ENCODE assay signal across 10 mouse cellular contexts in genomic region chr15:6569074-6569473, GRCm38 (mm10). TPM values are rescaled to one million over a fixed set of nuclear protein-coding genes. Genes with fewer than 3 reads are reported as not detected.
DNase-seq lines count a peak whose midpoint lies in the region; ATAC-seq lines count a peak whose summit lies in the region.
"Had no signal": no experiment of that assay in that cellular context is flagged by ENCODE, and none has a peak within 500 bp of the region (broad histone marks: within the 10 kb centered on the region; RNA-seq: fewer than 3 reads in every experiment).

No protein-coding gene starts in this region.

- no peak overlapping the region for H3K27ac ChIP-seq in forebrain, embryonic 13.5 days
- H3K27ac ChIP-seq in neural tube, embryonic 15.5 days (replicated peaks), result no peak overlapping the region
- H3K27ac ChIP-seq: embryonic facial prominence, embryonic 12.5 days; left cerebral cortex, adult 2 months had no signal

- intact Hi-C loops in left cerebral cortex, postnatal 14 days (cut with DNase I), result no loop called here

- H3K9ac ChIP-seq in forebrain, embryonic 13.5 days, result no peak overlapping the region
- no peak overlapping the region for H3K9ac ChIP-seq in neural tube, embryonic 15.5 days (replicated peaks)
- H3K9ac ChIP-seq: embryonic facial prominence, embryonic 12.5 days had no signal

- H3K4me3 ChIP-seq in forebrain, embryonic 13.5 days, result no peak overlapping the region
- H3K4me3 ChIP-seq in neural tube, embryonic 15.5 days (replicated peaks), result no peak overlapping the region
- H3K4me3 ChIP-seq: embryonic facial prominence, embryonic 12.5 days; left cerebral cortex, adult 2 months had no signal

- peak; percentile 7 to 26 for DNase-seq in left cerebral cortex, postnatal 14 days (ENCODE audit: low spot score in 2 of 2)
- no peak for DNase-seq in left cerebral cortex, adult 8-10 months (ENCODE audit: low spot score in 2 of 2)
- peak; percentile 46 for DNase-seq in c-Kit-positive CD71-negative TER-119-negative erythroid progenitor cells, embryonic 14.5 days (ENCODE audit: low read depth)
- peak; percentile 59 to 70 for DNase-seq in monocyte, adult 2 months (ENCODE audit: low read depth in 1 of 2, low spot score in 2 of 2)
- DNase-seq: thymus, adult 18-20 months had no signal

- no peaks in the 10 kb centered on the region for H3K27me3 ChIP-seq in forebrain, embryonic 13.5 days
- no peaks in the 10 kb centered on the region for H3K27me3 ChIP-seq in neural tube, embryonic 15.5 days (replicated peaks)
- H3K27me3 ChIP-seq: embryonic facial prominence, embryonic 12.5 days had no signal

- peak; percentile 90 for ATAC-seq in CD4-positive, CD25-positive, alpha-beta regulatory T cell, adult 4 months
- ATAC-seq in forebrain, embryonic 13.5 days, result no peak
- no peak for ATAC-seq in neural tube, embryonic 15.5 days (ENCODE audit: low FRiP score)

- H3K9me3 ChIP-seq in forebrain, embryonic 13.5 days (replicated peaks), result no peaks in the 10 kb centered on the region
- H3K9me3 ChIP-seq in neural tube, embryonic 15.5 days (replicated peaks), result no peaks in the 10 kb centered on the region

- 74% methylated on average over 5 of the region's 5 CpGs for WGBS in forebrain, embryonic 13.5 days
- WGBS in neural tube, embryonic 15.5 days, result 81% methylated on average over 5 of the region's 5 CpGs

- H3K4me1 ChIP-seq in forebrain, embryonic 13.5 days, result 0 out of 2 replicates have a peak, but pooled peaks cover 3% of the 10 kb centered on the region
- peaks cover 8% of the 10 kb centered on the region for H3K4me1 ChIP-seq in neural tube, embryonic 15.5 days

- H3K36me3 ChIP-seq in forebrain, embryonic 13.5 days (ENCODE audit: poor library complexity, severe bottlenecking), result no peaks in the 10 kb centered on the region
- no peaks in the 10 kb centered on the region for H3K36me3 ChIP-seq in neural tube, embryonic 15.5 days
- H3K36me3 ChIP-seq: embryonic facial prominence, embryonic 12.5 days had no signal

- H3K4me2 ChIP-seq in forebrain, embryonic 13.5 days, result no peak overlapping the region
- no peak overlapping the region for H3K4me2 ChIP-seq in neural tube, embryonic 15.5 days
- H3K4me2 ChIP-seq: embryonic facial prominence, embryonic 12.5 days had no signal

RNA-seq across cellular contexts. Expression of gene Fyb, which starts 46.4 kb away (rescaled TPM):
- total RNA-seq in left cerebral cortex, postnatal 14 days (2021), result 10 to 100 TPM; 11.5 to 13.1 TPM
- 10 to 100 TPM in 3 of 4 experiments, 1 to 10 TPM in 1; 6.3 to 17.3 (median 13.4) TPM for total RNA-seq in left cerebral cortex, adult 8-10 months (2022)
- 100 to 1,000 TPM; 684 to 751 TPM for polyA plus RNA-seq in CD4-positive, CD25-positive, alpha-beta regulatory T cell, adult 4 months (2017; shearing (Covaris generic))
- polyA plus RNA-seq in forebrain, embryonic 13.5 days (2015; fragmentation: Nextera tagmentation; extraction: Ambion mirVana), result 1.6 and 2.4 TPM in 2 replicates
- polyA plus RNA-seq in neural tube, embryonic 15.5 days (2015; fragmentation: Nextera tagmentation; extraction: Ambion mirVana), result 4.0 and 16.1 TPM in 2 replicates

Comparison
In these comparisons a context has a peak if more than half of its experiments do, and no peak if none do; other contexts are left out.
1. DNase-seq: peak in left cerebral cortex, postnatal 14 days (2 of 2), c-Kit-positive CD71-negative TER-119-negative erythroid progenitor cells, embryonic 14.5 days (single experiment) and monocyte, adult 2 months (2 of 2); none in left cerebral cortex, adult 8-10 months (0 of 2).
2. RNA of gene Fyb, which starts 46.4 kb away (polyA plus RNA-seq): 684 to 751 TPM in CD4-positive, CD25-positive, alpha-beta regulatory T cell, adult 4 months; 4.0 to 16.1 TPM in neural tube, embryonic 15.5 days and 1.6 to 2.4 TPM in forebrain, embryonic 13.5 days; every median in the first group is over 10 times any median in the second.